Mouse (Mus musculus) midbrain, embryonic 12.5 days (tissue): ENCODE results near the gene Uts2b. TPM values are rescaled to one million over a fixed set of nuclear protein-coding genes. Genes with fewer than 3 reads are reported as not detected.
"Not testable (repeated sequence)": the region's sequence is repeated elsewhere in the genome, so short reads cannot be mapped to it uniquely, and the experiment has no call there.

Experiments
- ATAC-seq: fragments of 200-750 bp; cut with Nextera tagmentation; 2 replicates; pipeline ENCODE4 v1.8.0; 2017; ENCODE audit warnings: low read depth, moderate TSS enrichment, moderate library complexity; ENCODE audit not compliant: low FRiP score
- H3K27ac ChIP-seq: fragments of 300-500 bp; sonication (generic); replicated peaks from 2 replicates; pipeline ENCODE4 v1.5.1; 2016; ENCODE audit warnings: mild to moderate bottlenecking
- H3K27me3 ChIP-seq: fragments of 300-500 bp; sonication (generic); 2 replicates; pipeline ENCODE4 v1.6.1; 2016; ENCODE audit warnings: mild to moderate bottlenecking
- H3K36me3 ChIP-seq: fragments of 300-500 bp; sonication (generic); 2 replicates; pipeline ENCODE4 v1.6.1; 2016
- H3K4me1 ChIP-seq: fragments of 300-500 bp; sonication (generic); 2 replicates; pipeline ENCODE4 v1.6.1; 2016
- H3K4me2 ChIP-seq: fragments of 300-500 bp; sonication (generic); replicated peaks from 2 replicates; pipeline ENCODE4 v1.6.1; 2016; ENCODE audit warnings: mild to moderate bottlenecking, moderate library complexity
- H3K4me3 ChIP-seq: fragments of 300-500 bp; sonication (generic); 2 replicates; pipeline ENCODE4 v1.5.1; 2016; ENCODE audit warnings: mild to moderate bottlenecking
- H3K9ac ChIP-seq: fragments of 300-500 bp; sonication (generic); replicated peaks from 2 replicates; pipeline ENCODE4 v1.6.1; 2016; ENCODE audit warnings: mild to moderate bottlenecking, moderate library complexity
- H3K9me3 ChIP-seq: fragments of 300-500 bp; sonication (generic); 2 replicates; pipeline ENCODE4 v1.6.1; 2016; ENCODE audit warnings: mild to moderate bottlenecking
- WGBS: fragments of 180-500 bp; shearing (Covaris S2); methylation state at CpG from one replicate; pipeline ENCODE4 v1.1.7; 2016; 5-methylcytosine and 5-hydroxymethylcytosine counted together
- polyA plus RNA-seq: library from polyadenylated mRNA; unstranded; fragments of >200 nt; fragmentation: Nextera tagmentation; extraction: Ambion mirVana; gene quantifications from 2 replicates; pipeline ENCODE4 v1.2.1, GENCODE M21; 2016

Uts2b gene
- polyA plus RNA-seq, 1 experiment from 2014 or later = not detected

DNA sequence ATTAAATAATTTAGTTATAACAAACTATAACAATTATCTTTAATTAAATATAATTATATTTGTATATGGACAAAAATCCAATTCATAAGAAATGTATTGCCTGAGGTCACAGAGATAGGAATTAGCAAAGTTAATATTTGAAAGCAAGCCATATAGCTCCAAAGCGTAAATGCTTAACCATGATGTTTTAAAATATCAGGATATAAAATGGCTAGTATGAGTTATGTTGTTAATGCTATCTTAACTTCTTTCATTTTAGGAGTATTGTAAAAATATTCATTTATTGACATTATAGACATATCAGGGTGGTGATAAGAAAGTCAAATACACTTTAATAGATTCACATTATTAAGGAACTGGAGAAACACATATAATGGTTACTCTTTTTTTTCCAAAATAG is 10.0 kb downstream of the Uts2b start:
- Histone ChIP-seq H3K4me1 (no peaks in the 10 kb centered on the region), H3K36me3 (no peaks in the 10 kb centered on the region), H3K27me3 (no peaks in the 10 kb centered on the region), H3K9me3 (no peaks in the 10 kb centered on the region), H3K4me3 (no peak overlapping the region), H3K4me2 (no peak overlapping the region), H3K9ac (no peak overlapping the region), H3K27ac (no peak overlapping the region)
- ATAC-seq = no peak
- 91% methylated on average over 1 of the region's 1 CpGs for WGBS

- no peak overlapping the region for H3K4me2 ChIP-seq
- WGBS = 90% methylated on average over 2 of the region's 2 CpGs
- H3K4me1 ChIP-seq = no peaks in the 10 kb centered on the region
- H3K36me3 ChIP-seq = no peaks in the 10 kb centered on the region
- no peak overlapping the region for H3K27ac ChIP-seq
- no peaks in the 10 kb centered on the region for H3K9me3 ChIP-seq
- no peaks in the 10 kb centered on the region for H3K27me3 ChIP-seq
- no peak for ATAC-seq
- H3K9ac ChIP-seq = no peak overlapping the region
- no peak overlapping the region for H3K4me3 ChIP-seq
These were observed 15.6 kb downstream of the Uts2b start for GRCm38 (mm10) chr16:27354464-27354863.

DNA sequence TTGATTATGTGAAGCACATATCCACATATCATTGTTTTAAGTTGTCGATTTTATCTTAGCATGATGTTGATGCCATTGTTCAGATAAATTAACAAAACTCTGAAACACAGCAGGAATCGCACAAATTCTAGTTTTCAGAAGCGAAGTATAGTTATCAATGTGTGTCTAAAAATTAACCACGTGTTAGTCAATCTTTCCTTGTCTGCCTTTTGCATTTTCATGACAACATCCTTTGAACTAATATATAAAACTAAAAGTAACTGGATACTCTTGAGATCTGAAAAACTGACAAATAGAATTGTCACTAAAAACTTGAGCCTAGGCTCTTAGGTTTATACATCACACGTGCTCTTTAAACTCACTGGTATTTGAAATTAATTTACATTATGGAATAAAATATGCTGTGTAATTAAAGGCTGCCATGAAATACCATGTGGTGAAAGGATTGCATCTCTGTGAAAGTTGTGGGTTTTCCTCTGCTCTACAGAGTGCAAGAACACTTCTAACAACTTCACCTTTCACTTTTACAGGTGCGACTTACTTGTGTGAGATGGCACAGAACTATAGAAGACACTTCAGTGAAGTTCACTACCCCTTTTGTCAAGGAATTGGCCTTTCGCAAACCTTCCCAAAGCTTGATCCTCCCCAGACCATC is 20.0 kb downstream of the Uts2b start:
- ATAC-seq = no peak
- no peak overlapping the region for H3K9ac ChIP-seq
- H3K36me3 ChIP-seq = no peaks in the 10 kb centered on the region
- 91% methylated on average over 7 of the region's 7 CpGs for WGBS
- H3K27ac ChIP-seq = no peak overlapping the region
- H3K27me3 ChIP-seq = no peaks in the 10 kb centered on the region
- no peak overlapping the region for H3K4me2 ChIP-seq
- H3K4me1 ChIP-seq = no peaks in the 10 kb centered on the region
- no peak overlapping the region for H3K4me3 ChIP-seq
- H3K9me3 ChIP-seq = no peaks in the 10 kb centered on the region

GRCm38 (mm10) chr16:27349235-27349634 is 20.8 kb downstream of the Uts2b start:
- 93% methylated on average over 2 of the region's 2 CpGs for WGBS
- H3K4me3 ChIP-seq = no peak overlapping the region

GRCm38 (mm10) chr16:27348359-27348758 is 21.7 kb downstream of the Uts2b start:
- WGBS = 81% methylated on average over 1 of the region's 1 CpGs
- Histone ChIP-seq H3K4me1 (no peaks in the 10 kb centered on the region), H3K27ac (no peak overlapping the region), H3K9me3 (no peaks in the 10 kb centered on the region), H3K4me2 (no peak overlapping the region), H3K9ac (no peak overlapping the region), H3K36me3 (no peaks in the 10 kb centered on the region), H3K27me3 (no peaks in the 10 kb centered on the region), H3K4me3 (no peak overlapping the region)
- no peak for ATAC-seq

More at GRCm38 (mm10) chr16:27349235-27349634, 20.8 kb downstream of the Uts2b start:
- Histone ChIP-seq H3K9ac (no peak overlapping the region), H3K4me2 (no peak overlapping the region), H3K27me3 (no peaks in the 10 kb centered on the region), H3K36me3 (no peaks in the 10 kb centered on the region), H3K4me1 (no peaks in the 10 kb centered on the region), H3K9me3 (no peaks in the 10 kb centered on the region), H3K27ac (no peak overlapping the region)
- ATAC-seq = no peak

DNA sequence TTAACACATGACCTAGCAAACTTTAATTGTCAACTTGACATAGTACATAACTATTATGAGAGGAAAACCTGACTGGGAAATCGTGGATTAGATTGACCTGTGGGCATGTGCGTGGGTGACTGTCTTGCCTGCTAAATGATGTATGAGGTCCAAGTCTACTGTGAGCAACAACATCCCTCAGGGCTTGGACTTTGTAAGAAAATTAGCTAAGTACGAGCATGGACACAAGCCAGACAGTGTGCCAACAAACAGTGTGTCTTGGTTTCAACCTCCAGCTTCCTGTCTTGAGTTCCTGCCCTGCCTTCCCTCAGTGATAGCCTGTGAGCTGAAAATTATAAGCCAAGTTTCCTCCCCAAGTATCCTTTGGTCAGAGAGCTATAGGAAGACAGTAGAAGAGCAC is 22.5 kb downstream of the Uts2b start:
- H3K27me3 ChIP-seq = no peaks in the 10 kb centered on the region
- 81% methylated on average over 3 of the region's 3 CpGs for WGBS
- no peak for ATAC-seq
- H3K4me3 ChIP-seq = no peak overlapping the region
- H3K36me3 ChIP-seq = no peaks in the 10 kb centered on the region
- H3K9ac ChIP-seq = no peak overlapping the region
- no peaks in the 10 kb centered on the region for H3K4me1 ChIP-seq
- H3K4me2 ChIP-seq = no peak overlapping the region
- H3K9me3 ChIP-seq = no peaks in the 10 kb centered on the region
- H3K27ac ChIP-seq = no peak overlapping the region

- no peak for ATAC-seq
- WGBS = 94% methylated on average over 2 of the region's 2 CpGs
- Histone ChIP-seq H3K27ac (no peak overlapping the region), H3K4me2 (no peak overlapping the region), H3K36me3 (no peaks in the 10 kb centered on the region), H3K4me1 (no peaks in the 10 kb centered on the region), H3K9me3 (no peaks in the 10 kb centered on the region), H3K27me3 (no peaks in the 10 kb centered on the region), H3K4me3 (no peak overlapping the region), H3K9ac (no peak overlapping the region)
These were observed 43.6 kb downstream of the Uts2b start for GRCm38 (mm10) chr16:27326463-27326862.

DNA sequence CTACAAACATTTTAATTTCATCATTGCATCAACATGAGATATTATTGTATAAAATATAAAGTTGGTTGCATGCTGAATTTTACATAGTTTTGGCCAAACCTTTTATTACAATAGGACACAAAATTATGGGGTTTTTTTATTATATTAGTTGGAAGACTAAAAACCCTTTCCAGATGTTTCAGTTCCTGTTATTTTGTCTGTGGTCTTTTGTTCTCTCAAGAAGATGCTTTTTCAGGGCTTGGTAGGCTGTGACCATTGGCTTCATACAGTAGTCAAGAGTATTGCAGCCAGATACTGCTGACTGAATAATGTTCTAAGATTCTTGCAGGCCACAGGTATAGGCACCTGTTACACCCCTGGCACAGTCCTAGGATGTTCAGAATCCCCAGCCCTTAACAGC is 48.0 kb downstream of the Uts2b start:
- Histone ChIP-seq H3K9me3 (no peaks in the 10 kb centered on the region), H3K4me1 (no peaks in the 10 kb centered on the region), H3K4me2 (no peak overlapping the region), H3K27ac (no peak overlapping the region), H3K27me3 (no peaks in the 10 kb centered on the region), H3K36me3 (no peaks in the 10 kb centered on the region), H3K4me3 (no peak overlapping the region), H3K9ac (no peak overlapping the region)
- no peak for ATAC-seq

- ATAC-seq = no peak
- H3K27ac ChIP-seq = no peak overlapping the region
- H3K4me1 ChIP-seq = no peaks in the 10 kb centered on the region
- no peak overlapping the region for H3K4me3 ChIP-seq
- H3K36me3 ChIP-seq = no peaks in the 10 kb centered on the region
- no peaks in the 10 kb centered on the region for H3K9me3 ChIP-seq
- H3K9ac ChIP-seq = no peak overlapping the region
- H3K27me3 ChIP-seq = no peaks in the 10 kb centered on the region
- no peak overlapping the region for H3K4me2 ChIP-seq
- WGBS = 82% methylated on average over 1 of the region's 1 CpGs
These were observed 50.9 kb downstream of the Uts2b start for GRCm38 (mm10) chr16:27319099-27319498.

DNA sequence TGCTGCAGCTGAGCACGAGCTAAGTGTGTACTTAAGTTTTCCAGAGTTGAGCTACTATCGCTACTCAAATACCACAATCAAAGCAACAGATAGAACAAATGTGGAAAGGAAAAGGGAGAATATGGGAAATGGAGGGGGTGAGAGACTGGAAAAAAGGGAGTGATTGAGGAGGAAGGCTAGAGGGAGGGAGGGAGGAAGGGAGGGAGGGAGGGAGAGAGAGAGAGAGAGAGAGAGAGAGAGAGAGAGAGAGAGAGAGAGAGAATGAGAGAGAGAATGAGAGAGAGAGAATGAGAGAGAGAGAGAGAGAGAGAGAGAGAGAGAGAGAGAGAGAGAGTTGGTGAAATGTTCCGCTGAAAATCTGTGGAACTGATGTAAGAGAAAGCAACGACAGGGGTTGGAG is 62.9 kb downstream of the Uts2b start, which contains the start of gene Ostn:
Gene Ostn (plus strand): TSS at position 301 of the 400 bp plus-strand sequence.
- H3K27me3 ChIP-seq, H3K4me3 ChIP-seq, H3K4me2 ChIP-seq, H3K27ac ChIP-seq, H3K9me3 ChIP-seq, H3K36me3 ChIP-seq, ATAC-seq, H3K9ac ChIP-seq, H3K4me1 ChIP-seq: not testable (repeated sequence)
- 73% methylated on average over 4 of the region's 4 CpGs for WGBS

Other genes starting within 250 kb of the Uts2b start
- gene Ostn, start 62.8 kb downstream of the Uts2b start, polyA plus RNA-seq = not detected in 2 replicates
- gene Ccdc50, start 18.6 kb upstream of the Uts2b start, polyA plus RNA-seq = 68.8 and 72.2 TPM in 2 replicates